Mouse (Mus musculus) kidney, postnatal 25 days (tissue): ENCODE results near the gene Skil.
"Not testable (repeated sequence)": the region's sequence is repeated elsewhere in the genome, so short reads cannot be mapped to it uniquely, and the experiment has no call there.

Experiments used
- DNase-seq, 2 experiments: peaks; one replicate each; pipeline ENCODE4 v3.0.0; 2021; ENCODE audit warnings: mixed read lengths in 2 of 2

Gene Skil

GRCm38 (mm10) chr3:31134246-31134645 lies 39.4 kb downstream of the Skil start:
- DNase-seq, result no peak

GRCm38 (mm10) chr3:31134696-31135095 lies 39.8 kb downstream of the Skil start:
- no peak for DNase-seq

GRCm38 (mm10) chr3:31136591-31136990 lies 41.7 kb downstream of the Skil start:
- not testable (repeated sequence) for DNase-seq

GRCm38 (mm10) chr3:31138454-31139424 lies 43.9 kb downstream of the Skil start:
- DNase-seq, result peak; percentile 61 to 87

- DNase-seq, result no peak
These were observed 46.8 kb downstream of the Skil start for GRCm38 (mm10) chr3:31141621-31142020.

- DNase-seq, result not testable (repeated sequence)
These were observed 50.4 kb downstream of the Skil start for GRCm38 (mm10) chr3:31145222-31145621.

GRCm38 (mm10) chr3:31145641-31146290 lies 50.9 kb downstream of the Skil start:
- DNase-seq, result peak; percentile 76 to 84

- DNase-seq, result no peak
These were observed 53.7 kb downstream of the Skil start for GRCm38 (mm10) chr3:31148595-31148994.

GRCm38 (mm10) chr3:31149706-31150105 lies 54.8 kb downstream of the Skil start, which contains the start of gene Cldn11:
Gene Cldn11, plus strand, starts transcription at chr3:31149920.
- peak; percentile 32 to 72 for DNase-seq

- peak; percentile 16 to 50 for DNase-seq
These were observed 57.2 kb downstream of the Skil start for GRCm38 (mm10) chr3:31152108-31152507.

- DNase-seq, result no peak
These were observed 61.3 kb downstream of the Skil start for GRCm38 (mm10) chr3:31156126-31156525.

GRCm38 (mm10) chr3:31157776-31158175 lies 62.9 kb downstream of the Skil start:
- DNase-seq, result peak in 1 of 2 experiments; percentile 19

GRCm38 (mm10) chr3:31160046-31160445 lies 65.2 kb downstream of the Skil start:
- no peak for DNase-seq

- no peak for DNase-seq
These were observed 66.5 kb downstream of the Skil start for GRCm38 (mm10) chr3:31161336-31161735.

- no peak for DNase-seq
These were observed 68.0 kb downstream of the Skil start for GRCm38 (mm10) chr3:31162860-31163259.

- DNase-seq, result no peak
These were observed 70.9 kb downstream of the Skil start for GRCm38 (mm10) chr3:31165803-31166202.

- DNase-seq, result no peak
These were observed 71.6 kb downstream of the Skil start for GRCm38 (mm10) chr3:31166365-31166871.
